Mouse (Mus musculus) gastrocnemius, postnatal 10 days (tissue): ENCODE data around the gene Pbx2. TPM values are rescaled to one million over a fixed set of nuclear protein-coding genes. Genes with fewer than 3 reads are reported as not detected.
"Not testable (repeated sequence)": the region's sequence is repeated elsewhere in the genome, so short reads cannot be mapped to it uniquely, and the experiment has no call there.

ENCODE experiments used
- DNase-seq: peaks from one replicate; pipeline ENCODE4 v3.0.0; 2021; ENCODE audit warnings: mixed read lengths
- long read RNA-seq, 2 experiments: library from polyadenylated mRNA; stranded (forward); transcript quantifications; one replicate each; pipeline ENCODE4 v2.0.0; 2021
- total RNA-seq, 2 experiments: library from RNA; stranded (reverse); gene quantifications; 2 replicates each; pipeline ENCODE4 v1.2.3; 2021

The Pbx2 gene
- total RNA-seq, result 10 to 100 TPM; 24.2 to 30.9 TPM
- long read RNA-seq, experiment 1, transcript Pbx2-201 (9 exons, 3,068 nt), result major isoform, 8 of 8 reads
- long read RNA-seq, experiment 1, partial matches to known transcripts, result 0 of 8 reads
- long read RNA-seq, experiment 1, other reads (novel, unspliced or antisense), result 0 of 8 reads
- long read RNA-seq, experiment 2, transcript Pbx2-201 (9 exons, 3,068 nt), result major isoform, 7 of 9 reads
- long read RNA-seq, experiment 2, partial matches to known transcripts, result 2 of 9 reads
- long read RNA-seq, experiment 2, other reads (novel, unspliced or antisense), result 0 of 9 reads

GRCm38 (mm10) chr17:34591029-34591993 lies at the start of gene Pbx2:
Gene Pbx2, plus strand, starts transcription at chr17:34591266.
- DNase-seq, result no peak

GRCm38 (mm10) chr17:34543567-34543966 lies 47.5 kb upstream of the Pbx2 start:
- not testable (repeated sequence) for DNase-seq

GRCm38 (mm10) chr17:34546797-34547196 lies 44.3 kb upstream of the Pbx2 start:
- no peak for DNase-seq

- DNase-seq, result no peak
Measured at GRCm38 (mm10) chr17:34547601-34548000, 43.5 kb upstream of the Pbx2 start.

- no peak for DNase-seq
Measured at GRCm38 (mm10) chr17:34549156-34549555, 41.9 kb upstream of the Pbx2 start.

GRCm38 (mm10) chr17:34549843-34550242 lies 41.2 kb upstream of the Pbx2 start:
- DNase-seq, result no peak

GRCm38 (mm10) chr17:34555483-34555882 lies 35.6 kb upstream of the Pbx2 start:
- peak; percentile 86 for DNase-seq

GRCm38 (mm10) chr17:34556406-34556805 lies 34.7 kb upstream of the Pbx2 start:
- DNase-seq, result no peak

GRCm38 (mm10) chr17:34557411-34557810 lies 33.7 kb upstream of the Pbx2 start:
- no peak for DNase-seq

- no peak for DNase-seq
Measured at GRCm38 (mm10) chr17:34559116-34559515, 31.9 kb upstream of the Pbx2 start.

- DNase-seq, result no peak
Measured at GRCm38 (mm10) chr17:34559895-34560294, 31.2 kb upstream of the Pbx2 start.

GRCm38 (mm10) chr17:34560438-34560837 lies 30.6 kb upstream of the Pbx2 start:
- DNase-seq, result no peak

GRCm38 (mm10) chr17:34561200-34561599 lies 29.9 kb upstream of the Pbx2 start:
- DNase-seq, result no peak

- DNase-seq, result no peak
Measured at GRCm38 (mm10) chr17:34562595-34562994, 28.5 kb upstream of the Pbx2 start.

GRCm38 (mm10) chr17:34563354-34563753 lies 27.7 kb upstream of the Pbx2 start:
- DNase-seq, result no peak

- no peak for DNase-seq
Measured at GRCm38 (mm10) chr17:34564003-34564421, 27.1 kb upstream of the Pbx2 start, which contains the start of gene Notch4. Gene Notch4, plus strand, starts transcription at chr17:34564268.

GRCm38 (mm10) chr17:34564796-34565195 lies 26.3 kb upstream of the Pbx2 start:
- no peak for DNase-seq

- no peak for DNase-seq
Measured at GRCm38 (mm10) chr17:34567311-34567710, 23.8 kb upstream of the Pbx2 start.

- DNase-seq, result no peak
Measured at GRCm38 (mm10) chr17:34568421-34568820, 22.6 kb upstream of the Pbx2 start.

GRCm38 (mm10) chr17:34569919-34570318 lies 21.1 kb upstream of the Pbx2 start:
- DNase-seq, result no peak

- DNase-seq, result no peak
Measured at GRCm38 (mm10) chr17:34571875-34572274, 19.2 kb upstream of the Pbx2 start.

GRCm38 (mm10) chr17:34572361-34572760 lies 18.7 kb upstream of the Pbx2 start:
- no peak for DNase-seq

GRCm38 (mm10) chr17:34576577-34576976 lies 14.5 kb upstream of the Pbx2 start:
- DNase-seq, result no peak
